Mouse (Mus musculus) adrenal gland, adult 2 months (tissue): ENCODE data around the gene Traf3ip2. TPM values are rescaled to one million over a fixed set of nuclear protein-coding genes. Genes with fewer than 3 reads are reported as not detected.
A peak's percentile ranks its signal among the peaks of the same experiment; 100 is the strongest.

ENCODE experiments used
- DNase-seq: peaks from one replicate; pipeline ENCODE4 v3.0.0; 2021
- polyA plus RNA-seq: library from polyadenylated mRNA; depleted of rRNA; stranded (reverse); fragments of >200 nt; gene quantifications from 2 replicates; pipeline ENCODE4 v1.2.3, GENCODE M21; 2012; rRNA removed
- total RNA-seq, 2 experiments: library from RNA; stranded (reverse); gene quantifications; 2 replicates each; pipeline ENCODE4 v1.2.3; 2021

Traf3ip2 gene
- total and polyA plus RNA-seq, 3 experiments = 15.3 to 24.2 (median 19.1) TPM

- no peak for DNase-seq
Observed at GRCm38 (mm10) chr10:39678199-39678791, 65.6 kb downstream of the Traf3ip2 start.

DNA sequence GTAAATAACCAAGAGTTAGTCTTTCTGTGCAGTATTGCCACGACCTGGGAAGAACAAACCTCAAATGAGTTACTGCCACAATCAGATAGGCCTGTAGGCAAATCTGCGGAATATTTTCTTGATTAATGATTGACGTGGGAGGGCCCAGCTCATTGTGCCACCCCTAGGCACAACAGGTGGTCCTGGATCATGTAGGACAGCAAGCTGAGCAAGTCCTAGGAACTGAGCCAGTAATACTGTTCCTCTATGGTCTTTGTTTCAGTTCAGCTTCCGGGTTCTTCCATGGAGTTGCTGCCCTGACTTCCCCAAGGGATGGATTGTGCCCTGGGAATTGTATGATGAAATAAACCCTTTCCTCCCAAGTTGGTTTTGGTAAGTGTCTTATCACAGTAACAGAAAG is 68.3 kb downstream of the Traf3ip2 start:
- DNase-seq = no peak

GRCm38 (mm10) chr10:39682556-39682955 is 69.8 kb downstream of the Traf3ip2 start:
- DNase-seq = no peak

DNA sequence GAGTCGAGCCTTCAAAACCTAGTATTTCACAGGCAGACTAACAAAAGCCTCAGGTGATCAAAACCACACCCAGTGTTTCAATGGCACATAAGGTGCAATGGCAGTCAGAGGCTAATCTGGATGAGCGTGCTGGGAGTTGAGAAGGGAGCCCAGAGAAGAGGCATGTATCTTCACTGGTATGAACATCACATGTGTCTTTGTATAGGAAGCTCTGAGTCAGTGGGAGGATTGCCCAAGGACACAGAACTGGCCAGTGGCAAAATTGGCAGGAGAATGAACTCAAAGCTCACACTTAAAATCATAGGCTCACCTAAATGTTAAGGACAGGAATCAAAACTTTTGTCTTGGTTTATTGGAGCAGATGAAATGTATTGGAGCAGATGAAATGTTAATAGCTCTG is 70.7 kb downstream of the Traf3ip2 start:
- DNase-seq = peak; percentile 60

- DNase-seq = no peak
Observed at GRCm38 (mm10) chr10:39686811-39687210, 74.1 kb downstream of the Traf3ip2 start.

- no peak for DNase-seq
Observed at GRCm38 (mm10) chr10:39687851-39688250, 75.1 kb downstream of the Traf3ip2 start.

- no peak for DNase-seq
Observed at GRCm38 (mm10) chr10:39691351-39692064, 78.8 kb downstream of the Traf3ip2 start.

GRCm38 (mm10) chr10:39692152-39692551 is 79.4 kb downstream of the Traf3ip2 start:
- DNase-seq = no peak

Other genes with a start within 250 kb of the Traf3ip2 start
- gene Fyn, start 244.1 kb upstream of the Traf3ip2 start, total RNA-seq = 10 to 100 TPM; 37.9 to 56.2 TPM
- gene Fyn, start 244.1 kb upstream of the Traf3ip2 start, polyA plus RNA-seq = 22.7 and 27.9 TPM in 2 replicates
- 10 to 100 TPM; 18.8 to 24.4 TPM for gene Rev3l, start 119.2 kb downstream of the Traf3ip2 start, total RNA-seq
- 2.2 TPM in 2 replicates for gene Rev3l, start 119.2 kb downstream of the Traf3ip2 start, polyA plus RNA-seq